Mouse (Mus musculus) gastrocnemius, postnatal 36 days (tissue): ENCODE measurements at regions not wholly inside any gene's neighbourhood (a gene's known extent, or its start where the extent isn't known, plus 50 kb on each side); places are given as distances from the start of the nearest gene placed in this dataset.

Source experiments
- DNase-seq, 2 experiments: peaks; one replicate each; pipeline ENCODE4 v3.0.0; 2022
- intact Hi-C: fragments of 180-260 bp; cut with DNase I; formaldehyde crosslinking; loops from one replicate; pipeline ENCODE4 v1.15.1; 2025

DNA sequence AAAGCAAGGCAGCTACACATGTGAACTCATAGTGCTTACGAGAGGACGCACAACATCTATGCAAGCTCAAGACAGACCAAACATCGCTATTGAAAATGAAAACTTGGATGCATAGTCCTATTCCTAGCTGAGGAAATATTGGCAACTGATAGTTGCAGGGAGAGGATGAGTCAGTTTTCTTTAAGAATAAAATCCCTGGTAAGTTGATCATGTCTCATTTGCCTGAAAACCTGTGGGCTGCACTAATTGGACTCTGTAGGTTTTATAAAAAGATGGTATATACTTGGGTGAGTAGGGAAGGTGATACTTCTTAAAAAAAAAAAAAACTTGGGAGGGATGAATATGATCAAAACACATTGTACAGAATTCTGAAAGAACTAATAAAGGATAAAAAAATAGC is 381.2 kb downstream of the Gria2 start:
- no peak for DNase-seq
- intact Hi-C loops = no loop called here

DNA sequence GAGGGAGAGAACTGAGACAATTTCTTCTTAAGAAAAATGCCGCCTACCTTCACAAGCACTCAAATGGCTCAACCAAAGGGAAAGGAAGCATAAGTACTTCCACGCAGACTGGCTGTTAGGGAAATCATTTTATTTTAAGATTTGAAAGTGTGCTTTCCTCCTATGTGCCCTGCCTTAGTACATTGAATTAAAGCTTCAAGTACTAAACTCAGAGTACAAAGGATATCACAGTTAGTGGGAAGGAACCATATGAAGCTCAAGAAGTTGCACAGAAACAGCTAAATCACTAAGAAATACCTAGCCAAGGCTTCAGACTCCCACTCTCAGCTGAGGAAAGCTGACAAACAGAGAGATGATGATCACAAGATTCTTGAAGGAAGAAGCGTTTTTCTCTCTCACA is 380.5 kb downstream of the Gria2 start:
- intact Hi-C loops = no loop called here
- no peak for DNase-seq

DNA sequence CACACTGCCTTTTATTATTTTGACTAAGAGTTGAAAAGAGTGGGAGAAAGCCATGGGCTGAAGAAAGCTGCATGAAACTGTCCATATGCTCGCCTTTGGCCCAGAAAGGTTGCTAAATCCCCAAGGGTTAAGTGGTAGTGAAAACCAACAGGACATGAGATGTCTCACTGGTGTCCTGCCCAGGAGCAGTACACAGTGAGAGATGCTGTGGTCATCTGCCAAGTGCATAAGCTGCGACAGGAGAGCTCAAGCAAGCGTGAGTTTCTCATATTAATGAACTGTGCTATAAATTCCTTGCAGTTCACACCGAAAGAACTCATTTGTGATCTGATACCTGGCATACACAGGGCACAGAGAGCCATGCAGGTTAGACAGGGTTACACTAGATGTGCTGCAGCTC is 380.0 kb downstream of the Gria2 start:
- intact Hi-C loops = no loop called here
- DNase-seq = no peak
